Mouse (Mus musculus): ENCODE measurements around the gene Asic2. TPM values are rescaled to one million over a fixed set of nuclear protein-coding genes. Genes with fewer than 3 reads are reported as not detected.

Gene Asic2
- polyA plus RNA-seq, 2 experiments: 0.01 to 0.04 TPM

GRCm38 (mm10) chr11:81323146-81323545 lies 645.1 kb downstream of the Asic2 start:
- Histone ChIP-seq H3K36me3 (replicated peaks; ENCODE audit: control insufficient read depth, insufficient read depth, low read depth) (no peaks in the 10 kb centered on the region), H3K4me2 (ENCODE audit: low read depth) (no peak overlapping the region), H3K27ac (no peak overlapping the region), H3K4me1 (replicated peaks; ENCODE audit: control insufficient read depth in 2 of 2, insufficient read depth in 2 of 2, low read length in 1 of 2) (no peaks in the 10 kb centered on the region), H3K9ac (replicated peaks) (no peak overlapping the region), H3K9me3 (ENCODE audit: control insufficient read depth, low read length) (no peaks in the 10 kb centered on the region), H3K4me3 (ENCODE audit: insufficient read depth in 1 of 2, low read depth in 2 of 2, low read length in 2 of 2) (no peak overlapping the region), H3K27me3 (ENCODE audit: control insufficient read depth, insufficient read depth, low read length) (no peaks in the 10 kb centered on the region)
- ATAC-seq (ENCODE audit: insufficient read depth) (no peak), DNase-seq (ENCODE audit: low read depth in 3 of 3, low spot score in 3 of 3) (no peak)
- TF ChIP-seq EP300 (IDR thresholded peaks at IDR 0.05; ENCODE audit: low read depth) (no peak), CTCF (IDR thresholded peaks at IDR 0.05; ENCODE audit: low read depth) (no peak)
- 61% methylated on average over 4 of the region's 4 CpGs for WGBS (ENCODE audit: insufficient replicate concordance)

GRCm38 (mm10) chr11:81322466-81322865 lies 645.8 kb downstream of the Asic2 start:
- Histone ChIP-seq H3K9ac (replicated peaks) (no peak overlapping the region), H3K4me1 (replicated peaks; ENCODE audit: control insufficient read depth in 2 of 2, insufficient read depth in 2 of 2, low read length in 1 of 2) (no peaks in the 10 kb centered on the region), H3K9me3 (ENCODE audit: control insufficient read depth, low read length) (no peaks in the 10 kb centered on the region), H3K27me3 (ENCODE audit: control insufficient read depth, insufficient read depth, low read length) (no peaks in the 10 kb centered on the region), H3K4me2 (ENCODE audit: low read depth) (no peak overlapping the region), H3K36me3 (replicated peaks; ENCODE audit: control insufficient read depth, insufficient read depth, low read depth) (no peaks in the 10 kb centered on the region), H3K4me3 (ENCODE audit: insufficient read depth in 1 of 2, low read depth in 2 of 2, low read length in 2 of 2) (no peak overlapping the region), H3K27ac (no peak overlapping the region)
- TF ChIP-seq CTCF (IDR thresholded peaks at IDR 0.05; ENCODE audit: low read depth) (no peak), EP300 (IDR thresholded peaks at IDR 0.05; ENCODE audit: low read depth) (no peak)
- DNase-seq (ENCODE audit: low read depth in 3 of 3, low spot score in 3 of 3) (no peak), ATAC-seq (ENCODE audit: insufficient read depth) (no peak)
- 66% methylated on average over 8 of the region's 8 CpGs for WGBS (ENCODE audit: insufficient replicate concordance)

- no peaks in the 10 kb centered on the region for H3K9me3 ChIP-seq (ENCODE audit: control insufficient read depth, low read length)
- no peaks in the 10 kb centered on the region for H3K27me3 ChIP-seq (ENCODE audit: control insufficient read depth, insufficient read depth, low read length)
- DNase-seq (ENCODE audit: low read depth in 3 of 3, low spot score in 3 of 3) (no peak), ATAC-seq (ENCODE audit: insufficient read depth) (no peak)
- H3K27ac ChIP-seq: no peak overlapping the region
- no peak overlapping the region for H3K9ac ChIP-seq (replicated peaks)
- no peak overlapping the region for H3K4me3 ChIP-seq (ENCODE audit: insufficient read depth in 1 of 2, low read depth in 2 of 2, low read length in 2 of 2)
- no peak for TF ChIP-seq EP300 (IDR thresholded peaks at IDR 0.05; ENCODE audit: low read depth)
- no peak for TF ChIP-seq CTCF (IDR thresholded peaks at IDR 0.05; ENCODE audit: low read depth)
- no peaks in the 10 kb centered on the region for H3K4me1 ChIP-seq (replicated peaks; ENCODE audit: control insufficient read depth in 2 of 2, insufficient read depth in 2 of 2, low read length in 1 of 2)
- H3K36me3 ChIP-seq (replicated peaks; ENCODE audit: control insufficient read depth, insufficient read depth, low read depth): no peaks in the 10 kb centered on the region
- no peak overlapping the region for H3K4me2 ChIP-seq (ENCODE audit: low read depth)
- 15% methylated on average over 3 of the region's 3 CpGs for WGBS (ENCODE audit: insufficient replicate concordance)
Measured at GRCm38 (mm10) chr11:81290041-81290440, 678.2 kb downstream of the Asic2 start.

- DNase-seq (ENCODE audit: low read depth in 3 of 3, low spot score in 3 of 3): no peak
- no peak for ATAC-seq (ENCODE audit: insufficient read depth)
- H3K4me2 ChIP-seq (ENCODE audit: low read depth): no peak overlapping the region
- H3K9ac ChIP-seq (replicated peaks): no peak overlapping the region
- H3K27me3 ChIP-seq (ENCODE audit: control insufficient read depth, insufficient read depth, low read length): no peaks in the 10 kb centered on the region
- no peaks in the 10 kb centered on the region for H3K36me3 ChIP-seq (replicated peaks; ENCODE audit: control insufficient read depth, insufficient read depth, low read depth)
- WGBS (ENCODE audit: insufficient replicate concordance): 49% methylated on average over 6 of the region's 6 CpGs
- H3K4me3 ChIP-seq (ENCODE audit: insufficient read depth in 1 of 2, low read depth in 2 of 2, low read length in 2 of 2): no peak overlapping the region
- H3K9me3 ChIP-seq (ENCODE audit: control insufficient read depth, low read length): no peaks in the 10 kb centered on the region
- TF ChIP-seq EP300 (IDR thresholded peaks at IDR 0.05; ENCODE audit: low read depth) (no peak), CTCF (IDR thresholded peaks at IDR 0.05; ENCODE audit: low read depth) (no peak)
- no peak overlapping the region for H3K27ac ChIP-seq
- H3K4me1 ChIP-seq (replicated peaks; ENCODE audit: control insufficient read depth in 2 of 2, insufficient read depth in 2 of 2, low read length in 1 of 2): no peaks in the 10 kb centered on the region
Measured at GRCm38 (mm10) chr11:81283185-81283584, 685.1 kb downstream of the Asic2 start.

GRCm38 (mm10) chr11:81280070-81280469 lies 688.2 kb downstream of the Asic2 start:
- WGBS (ENCODE audit: insufficient replicate concordance): 19% methylated on average over 2 of the region's 2 CpGs
- H3K27me3 ChIP-seq (ENCODE audit: control insufficient read depth, insufficient read depth, low read length): no peaks in the 10 kb centered on the region
- ATAC-seq (ENCODE audit: insufficient read depth): no peak

More at GRCm38 (mm10) chr11:81280070-81280469, 688.2 kb downstream of the Asic2 start:
- Histone ChIP-seq H3K4me3 (ENCODE audit: insufficient read depth in 1 of 2, low read depth in 2 of 2, low read length in 2 of 2) (no peak overlapping the region), H3K4me2 (ENCODE audit: low read depth) (no peak overlapping the region), H3K9me3 (ENCODE audit: control insufficient read depth, low read length) (no peaks in the 10 kb centered on the region), H3K9ac (replicated peaks) (no peak overlapping the region), H3K36me3 (replicated peaks; ENCODE audit: control insufficient read depth, insufficient read depth, low read depth) (no peaks in the 10 kb centered on the region), H3K4me1 (replicated peaks; ENCODE audit: control insufficient read depth in 2 of 2, insufficient read depth in 2 of 2, low read length in 1 of 2) (no peaks in the 10 kb centered on the region), H3K27ac (no peak overlapping the region)
- no peak for TF ChIP-seq CTCF (IDR thresholded peaks at IDR 0.05; ENCODE audit: low read depth)
- TF ChIP-seq EP300 (IDR thresholded peaks at IDR 0.05; ENCODE audit: low read depth): no peak
- DNase-seq (ENCODE audit: low read depth in 3 of 3, low spot score in 3 of 3): no peak
